Mouse (Mus musculus) adrenal gland, adult 10 weeks (tissue): ENCODE measurements around the gene Chil4. TPM values are rescaled to one million over a fixed set of nuclear protein-coding genes. Genes with fewer than 3 reads are reported as not detected.

ENCODE experiments used
- polyA plus RNA-seq: library from polyadenylated mRNA; stranded (reverse); fragments of 350-450 nt; fragmentation: Illumina TruSeq; extraction: RNeasy Lipid Tissue Mini Kit (QIAGEN cat#74804); gene quantifications from one replicate; pipeline ENCODE4 v1.2.3, GENCODE M21; 2014; ENCODE audit warnings: low read depth, low replicate concordance

The Chil4 gene
- polyA plus RNA-seq = not detected

GRCm38 (mm10) chr3:106219407-106219806, at the start of gene Chil4:
TSS of gene Chil4 (minus strand) at chr3:106219507.

GRCm38 (mm10) chr3:106167464-106167863, 51.8 kb downstream of the Chil4 start, which contains the start of gene Chil3:
TSS of gene Chil3 (minus strand) at chr3:106167564.

Other genes starting within 250 kb of the Chil4 start
- 2.6 TPM for gene Ovgp1, start 245.8 kb downstream of the Chil4 start, polyA plus RNA-seq
- not detected for gene Pifo, start 204.9 kb downstream of the Chil4 start, polyA plus RNA-seq
- gene Chil5, start 186.7 kb downstream of the Chil4 start, polyA plus RNA-seq = not detected
- gene Chia1, start 106.3 kb downstream of the Chil4 start, polyA plus RNA-seq = not detected
- gene Chil3, start 51.9 kb downstream of the Chil4 start, polyA plus RNA-seq = 25.1 TPM
- gene Chil6, start 186.7 kb upstream of the Chil4 start, polyA plus RNA-seq = not detected